15 mouse cellular contexts compared by ENCODE assay signal in the genomic region with DNA sequence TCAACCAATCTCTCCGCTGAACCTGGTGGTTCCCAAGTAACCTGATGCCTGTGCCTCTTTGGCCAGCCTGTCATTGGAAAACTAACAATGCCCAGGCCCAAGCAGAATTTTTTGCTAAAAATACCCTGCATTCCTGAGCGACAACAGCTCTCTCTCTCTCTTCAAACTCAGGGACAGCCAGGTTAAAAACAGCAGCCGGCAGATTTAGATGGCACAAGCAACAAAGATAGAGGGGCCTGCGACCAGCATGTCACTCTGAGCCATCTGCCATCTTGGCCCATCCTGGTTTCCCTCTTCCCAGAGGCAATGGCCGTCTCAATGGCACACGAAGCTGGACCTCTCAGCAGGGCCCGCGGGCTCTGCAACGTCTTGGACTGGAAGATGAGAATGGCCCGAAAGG.
A peak's percentile ranks its signal among the peaks of the same experiment; 100 is the strongest.
DNase-seq lines count a peak whose midpoint lies in the region; ATAC-seq lines count a peak whose summit lies in the region.
"Had no signal": no experiment of that assay in that cellular context is flagged by ENCODE, and none has a peak within 500 bp of the region (broad histone marks: within the 10 kb centered on the region; RNA-seq: fewer than 3 reads in every experiment).

No protein-coding gene starts in this region.

- intact Hi-C loops in heart, postnatal 25 days (cut with DNase I): no loop called here
- intact Hi-C loops in heart, postnatal 10 days (cut with DNase I): no loop called here

- 69% methylated on average over 10 of the region's 10 CpGs for WGBS in embryonic facial prominence, embryonic 10.5 days

- DNase-seq in heart, adult 11 months: peak; percentile 93
- DNase-seq in heart, postnatal 25 days (ENCODE audit: low spot score): no peak
- peak; percentile 34 for DNase-seq in embryonic facial prominence, embryonic 10.5 days (ENCODE audit: low spot score)
- DNase-seq in heart, adult 8-10 months (ENCODE audit: low spot score): peak; percentile 30
- DNase-seq in heart, postnatal 10 days: peak; percentile 55 to 59
- no peak for DNase-seq in ovary, postnatal 14 days (ENCODE audit: low spot score)
- DNase-seq in frontal cortex, postnatal 36 days (ENCODE audit: low spot score in 2 of 2): no peak
- DNase-seq: adrenal gland, postnatal 25 days; liver, postnatal 0 days had no signal

- H3K27ac ChIP-seq in embryonic facial prominence, embryonic 10.5 days (replicated peaks): peak overlapping the region; percentile 66
- H3K27ac ChIP-seq: limb, embryonic 13.5 days; macrophage; neural tube, embryonic 12.5 days; stomach, postnatal 0 days had no signal

- no peaks in the 10 kb centered on the region for H3K9me3 ChIP-seq in embryonic facial prominence, embryonic 10.5 days
- H3K9me3 ChIP-seq: limb, embryonic 13.5 days; neural tube, embryonic 12.5 days had no signal

- no peaks in the 10 kb centered on the region for H3K36me3 ChIP-seq in embryonic facial prominence, embryonic 10.5 days (replicated peaks)
- H3K36me3 ChIP-seq: limb, embryonic 13.5 days; neural tube, embryonic 12.5 days had no signal

- H3K27me3 ChIP-seq in embryonic facial prominence, embryonic 10.5 days (replicated peaks; ENCODE audit: low read depth, poor library complexity, severe bottlenecking): no peaks in the 10 kb centered on the region
- H3K27me3 ChIP-seq: limb, embryonic 13.5 days; neural tube, embryonic 12.5 days had no signal

- no peak for ATAC-seq in CD4-positive, CD25-positive, alpha-beta regulatory T cell, adult 4 months
- ATAC-seq: liver, postnatal 0 days; midbrain, embryonic 16.5 days had no signal

- H3K4me3 ChIP-seq in embryonic facial prominence, embryonic 10.5 days: no peak overlapping the region
- H3K4me3 ChIP-seq: limb, embryonic 13.5 days; neural tube, embryonic 12.5 days had no signal

- peaks cover 33% of the 10 kb centered on the region for H3K4me1 ChIP-seq in embryonic facial prominence, embryonic 10.5 days
- H3K4me1 ChIP-seq: neural tube, embryonic 12.5 days had no signal

Comparison
In these comparisons a context has a peak if more than half of its experiments do, and no peak if none do; other contexts are left out.
1. DNase-seq: peak in heart, adult 11 months (single experiment), embryonic facial prominence, embryonic 10.5 days (single experiment), heart, adult 8-10 months (single experiment) and heart, postnatal 10 days (2 of 2); none in heart, postnatal 25 days (single experiment), ovary, postnatal 14 days (single experiment) and frontal cortex, postnatal 36 days (0 of 2).